Mouse (Mus musculus) midbrain, embryonic 12.5 days (tissue): ENCODE measurements around the gene Ccdc6. TPM values are rescaled to one million over a fixed set of nuclear protein-coding genes. Genes with fewer than 3 reads are reported as not detected.

Experiments used
- ATAC-seq: fragments of 200-750 bp; cut with Nextera tagmentation; 2 replicates; pipeline ENCODE4 v1.8.0; 2017; ENCODE audit warnings: low read depth, moderate TSS enrichment, moderate library complexity; ENCODE audit not compliant: low FRiP score
- H3K27ac ChIP-seq: fragments of 300-500 bp; sonication (generic); replicated peaks from 2 replicates; pipeline ENCODE4 v1.5.1; 2016; ENCODE audit warnings: mild to moderate bottlenecking
- H3K27me3 ChIP-seq: fragments of 300-500 bp; sonication (generic); 2 replicates; pipeline ENCODE4 v1.6.1; 2016; ENCODE audit warnings: mild to moderate bottlenecking
- H3K36me3 ChIP-seq: fragments of 300-500 bp; sonication (generic); 2 replicates; pipeline ENCODE4 v1.6.1; 2016
- H3K4me1 ChIP-seq: fragments of 300-500 bp; sonication (generic); 2 replicates; pipeline ENCODE4 v1.6.1; 2016
- H3K4me2 ChIP-seq: fragments of 300-500 bp; sonication (generic); replicated peaks from 2 replicates; pipeline ENCODE4 v1.6.1; 2016; ENCODE audit warnings: mild to moderate bottlenecking, moderate library complexity
- H3K4me3 ChIP-seq: fragments of 300-500 bp; sonication (generic); 2 replicates; pipeline ENCODE4 v1.5.1; 2016; ENCODE audit warnings: mild to moderate bottlenecking
- H3K9ac ChIP-seq: fragments of 300-500 bp; sonication (generic); replicated peaks from 2 replicates; pipeline ENCODE4 v1.6.1; 2016; ENCODE audit warnings: mild to moderate bottlenecking, moderate library complexity
- H3K9me3 ChIP-seq: fragments of 300-500 bp; sonication (generic); 2 replicates; pipeline ENCODE4 v1.6.1; 2016; ENCODE audit warnings: mild to moderate bottlenecking
- WGBS: fragments of 180-500 bp; shearing (Covaris S2); methylation state at CpG from one replicate; pipeline ENCODE4 v1.1.7; 2016; 5-methylcytosine and 5-hydroxymethylcytosine counted together
- polyA plus RNA-seq: library from polyadenylated mRNA; unstranded; fragments of >200 nt; fragmentation: Nextera tagmentation; extraction: Ambion mirVana; gene quantifications from 2 replicates; pipeline ENCODE4 v1.2.1, GENCODE M21; 2016

The Ccdc6 gene
- polyA plus RNA-seq, 1 experiment from 2014 or later: 16.2 TPM

- peaks cover 21% of the 10 kb centered on the region for H3K4me1 ChIP-seq
- H3K9ac ChIP-seq: no peak overlapping the region
- no peaks in the 10 kb centered on the region for H3K9me3 ChIP-seq
- peak overlapping the region; percentile 82; the same call in 1 of the 2 replicates for H3K27ac ChIP-seq
- peaks cover 8% of the 10 kb centered on the region for H3K36me3 ChIP-seq
- no peak for ATAC-seq
- H3K27me3 ChIP-seq: no peaks in the 10 kb centered on the region
- H3K4me2 ChIP-seq: no peak overlapping the region
- 70% methylated on average over 8 of the region's 8 CpGs for WGBS
- H3K4me3 ChIP-seq: no peak overlapping the region
Observed at GRCm38 (mm10) chr10:70138150-70138549, 41.2 kb downstream of the Ccdc6 start.

- Histone ChIP-seq H3K4me3 (no peak overlapping the region), H3K4me2 (0 out of 2 replicates have a peak overlapping the region, but pooled peaks have one; percentile 0), H3K36me3 (peaks cover 13% of the 10 kb centered on the region), H3K9ac (no peak overlapping the region), H3K9me3 (no peaks in the 10 kb centered on the region), H3K4me1 (peaks cover 21% of the 10 kb centered on the region), H3K27me3 (no peaks in the 10 kb centered on the region), H3K27ac (peak overlapping the region; percentile 82)
- 22% methylated on average over 6 of the region's 6 CpGs for WGBS
- ATAC-seq: peak; percentile 72
Observed at GRCm38 (mm10) chr10:70139368-70139767, 42.4 kb downstream of the Ccdc6 start.

- H3K27me3 ChIP-seq: no peaks in the 10 kb centered on the region
- H3K36me3 ChIP-seq: peaks cover 17% of the 10 kb centered on the region
- no peak overlapping the region for H3K4me2 ChIP-seq
- no peaks in the 10 kb centered on the region for H3K9me3 ChIP-seq
- H3K4me3 ChIP-seq: no peak overlapping the region
- no peak overlapping the region; the same call in 1 of the 2 replicates for H3K27ac ChIP-seq
- WGBS: 94% methylated on average over 12 of the region's 12 CpGs
- peaks cover 21% of the 10 kb centered on the region for H3K4me1 ChIP-seq
- ATAC-seq: no peak
- H3K9ac ChIP-seq: no peak overlapping the region
Observed at GRCm38 (mm10) chr10:70140414-70140813, 43.5 kb downstream of the Ccdc6 start.

- WGBS: 96% methylated on average over 17 of the region's 17 CpGs
- Histone ChIP-seq H3K27me3 (no peaks in the 10 kb centered on the region), H3K9me3 (no peaks in the 10 kb centered on the region), H3K4me3 (no peak overlapping the region), H3K36me3 (peaks cover 36% of the 10 kb centered on the region), H3K4me1 (peaks cover 21% of the 10 kb centered on the region), H3K27ac (no peak overlapping the region), H3K9ac (no peak overlapping the region), H3K4me2 (no peak overlapping the region)
- no peak for ATAC-seq
Observed at GRCm38 (mm10) chr10:70142623-70143022, 45.7 kb downstream of the Ccdc6 start.

GRCm38 (mm10) chr10:70144004-70144557 lies 47.2 kb downstream of the Ccdc6 start:
- H3K36me3 ChIP-seq: peaks cover 44% of the 10 kb centered on the region
- no peaks in the 10 kb centered on the region for H3K27me3 ChIP-seq
- WGBS: 55% methylated on average over 10 of the region's 10 CpGs
- H3K27ac ChIP-seq: peak overlapping the region; percentile 22; the same call in 1 of the 2 replicates
- H3K4me3 ChIP-seq: no peak overlapping the region
- peak; percentile 28; the same call in 1 of the 2 replicates for ATAC-seq
- H3K4me1 ChIP-seq: peaks cover 12% of the 10 kb centered on the region
- H3K4me2 ChIP-seq: no peak overlapping the region
- no peaks in the 10 kb centered on the region for H3K9me3 ChIP-seq
- H3K9ac ChIP-seq: no peak overlapping the region

- Histone ChIP-seq H3K9me3 (no peaks in the 10 kb centered on the region), H3K27me3 (no peaks in the 10 kb centered on the region), H3K27ac (no peak overlapping the region), H3K4me2 (no peak overlapping the region), H3K4me1 (no peaks in the 10 kb centered on the region; the same call in 1 of the 2 replicates), H3K9ac (no peak overlapping the region), H3K36me3 (peaks cover 47% of the 10 kb centered on the region), H3K4me3 (no peak overlapping the region)
- ATAC-seq: no peak
- WGBS: 93% methylated on average over 12 of the region's 12 CpGs
Observed at GRCm38 (mm10) chr10:70145873-70146272, 49.0 kb downstream of the Ccdc6 start.

- Histone ChIP-seq H3K4me1 (no peaks in the 10 kb centered on the region; the same call in 1 of the 2 replicates), H3K4me2 (no peak overlapping the region), H3K4me3 (no peak overlapping the region), H3K27ac (no peak overlapping the region), H3K9me3 (no peaks in the 10 kb centered on the region), H3K36me3 (peaks cover 53% of the 10 kb centered on the region), H3K9ac (no peak overlapping the region), H3K27me3 (no peaks in the 10 kb centered on the region)
- no peak for ATAC-seq
- 51% methylated on average over 7 of the region's 7 CpGs for WGBS
Observed at GRCm38 (mm10) chr10:70149093-70149492, 52.2 kb downstream of the Ccdc6 start.

GRCm38 (mm10) chr10:70150301-70150700 lies 53.4 kb downstream of the Ccdc6 start:
- WGBS: 76% methylated on average over 4 of the region's 4 CpGs
- no peaks in the 10 kb centered on the region for H3K4me1 ChIP-seq
- H3K36me3 ChIP-seq: peaks cover 58% of the 10 kb centered on the region
- H3K9ac ChIP-seq: no peak overlapping the region
- H3K4me3 ChIP-seq: no peak overlapping the region
- no peaks in the 10 kb centered on the region for H3K27me3 ChIP-seq
- no peak for ATAC-seq
- H3K27ac ChIP-seq: 0 out of 2 replicates have a peak overlapping the region, but pooled peaks have one; percentile 15
- H3K4me2 ChIP-seq: no peak overlapping the region
- H3K9me3 ChIP-seq: no peaks in the 10 kb centered on the region

GRCm38 (mm10) chr10:70151171-70151570 lies 54.2 kb downstream of the Ccdc6 start:
- Histone ChIP-seq H3K9me3 (no peaks in the 10 kb centered on the region), H3K9ac (no peak overlapping the region), H3K27me3 (no peaks in the 10 kb centered on the region), H3K36me3 (peaks cover 58% of the 10 kb centered on the region), H3K4me3 (no peak overlapping the region), H3K27ac (no peak overlapping the region), H3K4me1 (no peaks in the 10 kb centered on the region), H3K4me2 (no peak overlapping the region)
- WGBS: 87% methylated on average over 10 of the region's 10 CpGs
- no peak for ATAC-seq

- Histone ChIP-seq H3K27ac (no peak overlapping the region), H3K9ac (no peak overlapping the region), H3K27me3 (no peaks in the 10 kb centered on the region), H3K9me3 (no peaks in the 10 kb centered on the region), H3K4me2 (no peak overlapping the region), H3K4me3 (no peak overlapping the region), H3K4me1 (no peaks in the 10 kb centered on the region), H3K36me3 (peaks cover 60% of the 10 kb centered on the region)
- ATAC-seq: no peak
- 68% methylated on average over 12 of the region's 12 CpGs for WGBS
Observed at GRCm38 (mm10) chr10:70152190-70152743, 55.3 kb downstream of the Ccdc6 start.

- Histone ChIP-seq H3K4me2 (no peak overlapping the region), H3K9me3 (no peaks in the 10 kb centered on the region), H3K27ac (no peak overlapping the region), H3K4me3 (no peak overlapping the region), H3K4me1 (no peaks in the 10 kb centered on the region), H3K36me3 (peaks cover 49% of the 10 kb centered on the region), H3K27me3 (no peaks in the 10 kb centered on the region), H3K9ac (no peak overlapping the region)
- WGBS: 95% methylated on average over 16 of the region's 16 CpGs
- ATAC-seq: no peak
Observed at GRCm38 (mm10) chr10:70153810-70154209, 56.9 kb downstream of the Ccdc6 start.

- WGBS: 67% methylated on average over 3 of the region's 3 CpGs
- Histone ChIP-seq H3K9ac (no peak overlapping the region), H3K4me3 (no peak overlapping the region), H3K4me2 (no peak overlapping the region), H3K9me3 (no peaks in the 10 kb centered on the region), H3K27ac (no peak overlapping the region), H3K4me1 (no peaks in the 10 kb centered on the region), H3K36me3 (peaks cover 45% of the 10 kb centered on the region), H3K27me3 (no peaks in the 10 kb centered on the region)
- no peak for ATAC-seq
Observed at GRCm38 (mm10) chr10:70156431-70157165, 59.7 kb downstream of the Ccdc6 start.
